Mouse (Mus musculus) midbrain, embryonic 10.5 days (tissue): ENCODE results near the gene Nrxn2. TPM values are rescaled to one million over a fixed set of nuclear protein-coding genes. Genes with fewer than 3 reads are reported as not detected.

ENCODE experiments used
- DNase-seq: peaks from one replicate; pipeline ENCODE4 v3.0.0-alpha.2; 2017; ENCODE audit warnings: low spot score
- H3K27ac ChIP-seq: fragments of 300-500 bp; sonication (generic); replicated peaks from 2 replicates; pipeline ENCODE4 v1.5.1; 2016; ENCODE audit warnings: mild to moderate bottlenecking
- H3K27me3 ChIP-seq: fragments of 300-500 bp; sonication (generic); 2 replicates; pipeline ENCODE4 v1.6.1; 2016; ENCODE audit warnings: low read depth, mild to moderate bottlenecking; ENCODE audit not compliant: poor library complexity, severe bottlenecking
- H3K36me3 ChIP-seq: fragments of 300-500 bp; sonication (generic); 2 replicates; pipeline ENCODE4 v1.6.1; 2016; ENCODE audit warnings: mild to moderate bottlenecking, moderate library complexity
- H3K4me1 ChIP-seq: fragments of 300-500 bp; sonication (generic); 2 replicates; pipeline ENCODE4 v1.6.1; 2016
- H3K4me3 ChIP-seq: fragments of 300-500 bp; sonication (generic); 2 replicates; pipeline ENCODE4 v1.5.1; 2016; ENCODE audit warnings: mild to moderate bottlenecking, moderate library complexity
- H3K9me3 ChIP-seq: fragments of 300-500 bp; sonication (generic); replicated peaks from 2 replicates; pipeline ENCODE4 v1.6.1; 2016; ENCODE audit warnings: mild to moderate bottlenecking
- WGBS: fragments of 180-500 bp; shearing (Covaris S2); methylation state at CpG from one replicate; pipeline ENCODE4 v1.1.7; 2016; 5-methylcytosine and 5-hydroxymethylcytosine counted together
- polyA plus RNA-seq: library from polyadenylated mRNA; unstranded; fragments of >200 nt; fragmentation: Nextera tagmentation; extraction: Ambion mirVana; gene quantifications from 2 replicates; pipeline ENCODE4 v1.2.1, GENCODE M21; 2016

Gene Nrxn2
- polyA plus RNA-seq, 1 experiment from 2014 or later = 5.1 TPM

DNA sequence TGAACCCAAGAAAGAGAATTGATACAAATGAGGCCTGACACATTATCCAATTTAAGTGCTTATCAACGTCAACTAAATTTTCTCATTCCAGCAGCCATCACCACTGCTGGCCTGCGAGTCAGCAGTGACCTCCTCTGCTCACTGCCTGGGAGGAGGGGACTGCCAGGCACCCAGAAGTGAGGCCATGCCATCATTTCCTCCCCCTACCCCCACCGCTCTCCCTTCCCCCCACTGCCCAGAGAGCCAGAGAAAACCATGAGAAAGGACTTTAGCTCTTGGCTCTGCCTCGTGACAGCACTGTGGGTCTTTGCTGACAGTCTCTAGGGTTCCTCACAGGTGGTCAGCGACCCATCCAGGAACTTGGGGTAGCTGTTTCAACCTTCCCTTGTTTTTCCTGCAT lies 56.6 kb downstream of the Nrxn2 start:
- no peak for DNase-seq
- WGBS = 49% methylated on average over 5 of the region's 5 CpGs
- peak overlapping the region; percentile 28; the same call in 1 of the 2 replicates for H3K27ac ChIP-seq
- no peaks in the 10 kb centered on the region for H3K27me3 ChIP-seq
- no peaks in the 10 kb centered on the region for H3K9me3 ChIP-seq
- H3K36me3 ChIP-seq = no peaks in the 10 kb centered on the region; the same call in 1 of the 2 replicates
- H3K4me1 ChIP-seq = peaks cover 26% of the 10 kb centered on the region
- H3K4me3 ChIP-seq = no peak overlapping the region

DNA sequence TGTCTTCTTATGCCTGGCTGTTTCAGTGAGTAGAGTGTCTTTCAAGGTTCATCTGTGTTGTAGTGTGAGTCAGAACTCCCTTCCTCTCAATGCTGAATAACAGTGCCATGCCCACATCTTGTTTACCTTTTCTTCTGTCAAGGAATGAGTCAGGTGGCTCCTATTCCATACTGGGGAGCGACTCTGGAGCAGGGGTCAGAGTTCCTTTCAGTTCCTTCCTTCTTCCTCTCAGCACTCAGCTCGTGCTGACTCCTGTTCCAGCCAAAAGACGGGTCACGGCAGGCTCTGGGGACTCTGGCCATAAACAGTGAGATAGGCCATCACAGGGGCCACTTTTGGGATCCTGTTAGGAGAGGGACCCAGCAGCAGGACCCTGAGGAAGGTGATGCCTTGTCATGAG lies 58.5 kb downstream of the Nrxn2 start:
- Histone ChIP-seq H3K27me3 (no peaks in the 10 kb centered on the region), H3K4me1 (peaks cover 26% of the 10 kb centered on the region), H3K9me3 (no peaks in the 10 kb centered on the region), H3K4me3 (no peak overlapping the region), H3K27ac (no peak overlapping the region), H3K36me3 (no peaks in the 10 kb centered on the region; the same call in 1 of the 2 replicates)
- DNase-seq = no peak
- 73% methylated on average over 4 of the region's 4 CpGs for WGBS

DNA sequence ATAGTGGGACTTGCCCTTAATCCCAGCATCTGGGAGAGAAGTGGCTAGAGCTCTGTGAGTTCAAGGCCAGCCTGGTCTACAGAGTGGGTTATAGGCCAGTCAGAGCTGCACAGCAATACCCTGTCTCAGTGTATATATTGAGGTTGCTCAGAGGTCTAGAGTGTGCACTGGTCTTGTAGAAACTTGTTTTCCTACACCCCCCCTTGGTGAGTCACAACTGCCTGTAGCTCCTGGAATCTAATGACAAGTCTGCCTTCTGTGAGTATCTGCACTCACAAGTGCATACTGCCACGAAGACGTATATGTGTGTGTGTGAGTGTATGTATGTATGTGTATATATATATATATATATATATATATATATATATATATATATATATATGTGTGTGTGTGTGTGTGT lies 60.0 kb downstream of the Nrxn2 start:
- 93% methylated on average over 2 of the region's 2 CpGs for WGBS
- Histone ChIP-seq H3K36me3 (no peaks in the 10 kb centered on the region), H3K9me3 (no peaks in the 10 kb centered on the region), H3K27ac (no peak overlapping the region), H3K4me1 (peaks cover 27% of the 10 kb centered on the region), H3K27me3 (peaks cover 7% of the 10 kb centered on the region; the same call in 1 of the 2 replicates), H3K4me3 (no peak overlapping the region)
- DNase-seq = no peak

DNA sequence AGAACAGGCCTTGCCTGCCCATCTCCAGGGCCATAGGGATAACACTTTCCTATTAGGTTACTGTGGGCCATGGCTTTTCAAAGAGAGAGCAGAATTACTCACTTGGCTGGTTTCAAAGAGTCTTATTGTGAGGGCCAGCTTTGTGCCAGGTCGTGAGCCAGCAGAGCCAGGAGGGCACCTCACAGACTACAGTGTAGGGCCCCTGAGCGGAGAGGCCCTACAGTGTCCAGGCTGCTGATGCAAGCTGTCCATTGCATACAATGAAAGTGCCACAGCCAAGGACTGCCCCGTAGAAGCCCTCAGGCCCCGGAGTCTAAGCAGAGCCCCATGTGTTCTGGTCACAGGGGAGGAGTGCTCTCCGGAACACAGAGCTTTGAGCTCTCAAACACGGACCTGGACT lies 64.4 kb downstream of the Nrxn2 start:
- peaks cover 15% of the 10 kb centered on the region for H3K27me3 ChIP-seq
- H3K4me3 ChIP-seq = no peak overlapping the region
- no peaks in the 10 kb centered on the region for H3K36me3 ChIP-seq
- no peaks in the 10 kb centered on the region for H3K9me3 ChIP-seq
- 83% methylated on average over 6 of the region's 6 CpGs for WGBS
- DNase-seq = no peak
- peaks cover 20% of the 10 kb centered on the region for H3K4me1 ChIP-seq
- no peak overlapping the region for H3K27ac ChIP-seq

DNA sequence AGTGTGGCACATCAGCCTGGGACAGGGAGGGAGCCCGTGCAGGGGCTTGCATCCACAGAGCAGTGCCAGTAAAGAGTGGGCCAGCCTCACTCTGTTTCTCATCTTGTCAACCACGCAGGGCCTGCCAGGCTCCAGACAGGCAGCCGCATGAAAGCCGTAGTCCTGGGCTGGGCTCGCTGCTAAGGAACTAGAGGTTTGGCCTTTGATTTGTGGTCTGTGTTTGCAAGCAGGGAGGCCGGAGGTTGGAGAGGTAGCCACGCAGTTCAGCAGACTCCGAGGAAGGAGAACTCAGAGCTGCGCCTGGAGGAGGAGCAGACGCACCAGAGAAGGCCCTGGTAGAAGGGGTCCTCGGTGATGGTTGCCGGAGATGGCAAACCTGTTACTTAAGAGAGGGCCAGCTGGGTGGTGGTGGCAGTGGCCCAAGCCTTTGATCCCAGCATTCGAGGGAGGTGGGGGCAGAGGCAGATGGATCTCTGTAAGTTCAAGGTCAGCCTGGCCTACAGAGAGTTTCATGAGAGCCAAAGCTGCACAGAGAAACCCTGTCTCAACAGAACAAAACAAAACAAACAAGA lies 66.6 kb downstream of the Nrxn2 start:
- H3K9me3 ChIP-seq = no peaks in the 10 kb centered on the region
- WGBS = 87% methylated on average over 13 of the region's 13 CpGs
- H3K27ac ChIP-seq = no peak overlapping the region
- no peak for DNase-seq
- H3K4me1 ChIP-seq = peaks cover 20% of the 10 kb centered on the region
- peaks cover 34% of the 10 kb centered on the region for H3K27me3 ChIP-seq
- no peak overlapping the region for H3K4me3 ChIP-seq
- H3K36me3 ChIP-seq = no peaks in the 10 kb centered on the region

DNA sequence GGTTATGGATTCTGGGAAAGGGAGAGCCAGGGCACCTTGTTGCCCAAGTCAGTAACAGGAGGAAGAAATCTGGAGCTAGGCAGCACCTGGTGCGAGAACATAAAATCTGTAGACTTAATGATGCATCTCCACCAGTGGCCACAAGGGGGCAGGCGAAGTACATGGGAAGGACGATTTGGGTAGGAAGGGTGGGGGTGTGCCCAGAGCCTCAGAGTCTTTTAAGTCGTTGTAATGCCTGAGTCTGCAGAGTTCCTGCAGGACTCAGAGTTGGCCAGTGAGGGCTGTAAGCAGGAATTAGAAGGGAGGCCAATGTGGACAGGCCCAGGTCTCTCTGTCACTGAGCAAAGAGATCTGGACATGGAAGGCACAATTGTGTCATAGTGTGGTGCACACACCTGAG lies 70.5 kb downstream of the Nrxn2 start:
- no peaks in the 10 kb centered on the region for H3K9me3 ChIP-seq
- DNase-seq = peak; percentile 83
- peaks cover 33% of the 10 kb centered on the region for H3K4me1 ChIP-seq
- no peaks in the 10 kb centered on the region for H3K36me3 ChIP-seq
- H3K27me3 ChIP-seq = peaks cover 66% of the 10 kb centered on the region
- WGBS = 0% methylated on average over 4 of the region's 4 CpGs
- H3K27ac ChIP-seq = no peak overlapping the region
- H3K4me3 ChIP-seq = no peak overlapping the region

DNA sequence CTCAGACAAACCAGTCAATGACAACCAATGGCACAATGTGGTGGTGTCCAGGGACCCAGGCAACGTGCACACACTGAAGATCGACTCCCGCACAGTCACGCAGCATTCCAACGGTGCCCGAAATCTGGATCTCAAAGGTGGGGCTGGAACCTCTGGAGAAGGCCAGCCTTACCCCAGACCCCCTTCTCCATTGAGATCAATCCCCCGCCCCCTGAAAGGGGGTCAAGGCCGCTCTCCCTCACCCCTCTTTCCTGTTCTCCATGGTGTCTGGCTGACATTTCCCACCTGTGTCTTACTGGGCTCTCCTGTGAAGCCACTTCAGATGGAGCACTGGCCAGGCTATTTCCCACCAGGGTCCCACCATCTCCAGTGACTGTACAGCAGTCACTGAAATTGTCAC lies 73.0 kb downstream of the Nrxn2 start:
- H3K9me3 ChIP-seq = no peaks in the 10 kb centered on the region
- H3K27me3 ChIP-seq = peaks cover 91% of the 10 kb centered on the region
- no peak overlapping the region for H3K4me3 ChIP-seq
- no peak for DNase-seq
- H3K4me1 ChIP-seq = peaks cover 56% of the 10 kb centered on the region
- 84% methylated on average over 8 of the region's 8 CpGs for WGBS
- H3K27ac ChIP-seq = no peak overlapping the region
- H3K36me3 ChIP-seq = no peaks in the 10 kb centered on the region

DNA sequence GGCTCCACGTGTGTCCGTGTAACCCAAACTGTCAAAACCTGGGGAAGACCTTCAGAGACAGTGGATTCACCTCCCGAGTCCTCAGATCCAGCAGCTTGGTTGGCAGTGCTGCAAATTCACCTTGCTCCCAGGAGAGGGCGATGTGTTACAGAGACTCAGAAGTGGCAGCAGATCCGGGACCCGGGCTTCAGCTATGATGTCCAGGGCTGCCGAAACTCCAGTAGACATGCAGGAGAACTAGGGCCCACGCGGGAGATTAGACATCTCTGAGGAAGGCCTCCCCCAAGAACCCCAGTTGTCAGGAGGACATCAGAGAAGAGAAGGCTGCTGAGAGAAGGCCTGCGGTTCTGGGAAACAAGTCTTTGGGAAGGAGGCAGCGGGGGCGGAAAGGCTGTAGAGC lies 73.6 kb downstream of the Nrxn2 start:
- 22% methylated on average over 12 of the region's 12 CpGs for WGBS
- DNase-seq = peak; percentile 76

DNA sequence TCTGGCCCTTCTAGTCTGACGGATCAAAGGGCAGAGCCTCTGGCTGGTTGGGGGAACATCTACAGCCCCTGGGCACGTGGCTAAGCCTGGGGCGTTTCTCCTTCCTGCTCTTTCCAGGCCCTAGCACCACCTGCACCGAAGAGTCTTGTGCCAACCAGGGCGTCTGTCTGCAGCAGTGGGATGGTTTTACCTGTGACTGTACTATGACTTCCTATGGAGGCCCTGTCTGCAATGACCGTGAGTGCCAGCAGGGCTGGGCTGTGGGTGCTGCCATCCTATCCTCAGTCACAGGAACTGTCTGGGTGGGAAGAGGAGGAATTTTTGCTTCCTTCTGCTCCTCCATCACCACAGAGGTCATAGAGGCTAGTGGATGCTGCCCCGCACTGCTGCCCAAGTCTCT lies 74.7 kb downstream of the Nrxn2 start:
- Histone ChIP-seq H3K36me3 (no peaks in the 10 kb centered on the region), H3K27ac (no peak overlapping the region), H3K4me1 (peaks cover 65% of the 10 kb centered on the region), H3K9me3 (no peaks in the 10 kb centered on the region), H3K4me3 (no peak overlapping the region), H3K27me3 (peaks cover 97% of the 10 kb centered on the region)
- no peak for DNase-seq
- WGBS = 78% methylated on average over 7 of the region's 7 CpGs

More for the DNA sequence above, 73.6 kb downstream of the Nrxn2 start:
- H3K4me1 ChIP-seq = peaks cover 58% of the 10 kb centered on the region
- H3K36me3 ChIP-seq = no peaks in the 10 kb centered on the region
- H3K27me3 ChIP-seq = peaks cover 95% of the 10 kb centered on the region
- H3K4me3 ChIP-seq = no peak overlapping the region
- H3K27ac ChIP-seq = peak overlapping the region; percentile 7
- H3K9me3 ChIP-seq = no peaks in the 10 kb centered on the region

DNA sequence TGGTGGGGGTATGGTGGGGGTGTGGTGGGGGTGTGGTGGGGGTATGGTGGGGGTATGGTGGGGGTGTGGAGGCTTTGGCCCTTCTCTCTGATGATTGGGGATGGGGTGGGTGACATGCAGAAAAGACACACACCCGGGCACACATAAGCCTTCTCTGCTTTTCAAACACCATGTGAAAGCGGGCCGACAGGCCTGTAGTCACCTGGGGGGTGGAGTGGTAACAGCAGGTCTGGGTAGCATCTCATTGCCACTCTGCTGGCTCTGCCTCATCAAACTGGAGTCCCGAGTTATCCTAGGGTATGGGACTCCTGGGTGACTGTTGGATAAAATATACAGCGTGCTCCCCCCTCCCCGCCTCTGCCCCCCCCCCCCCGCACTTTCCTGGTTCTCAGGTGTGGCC lies 75.5 kb downstream of the Nrxn2 start:
- no peak for DNase-seq
- H3K27me3 ChIP-seq = peaks cover 99% of the 10 kb centered on the region
- 83% methylated on average over 5 of the region's 7 CpGs for WGBS

DNA sequence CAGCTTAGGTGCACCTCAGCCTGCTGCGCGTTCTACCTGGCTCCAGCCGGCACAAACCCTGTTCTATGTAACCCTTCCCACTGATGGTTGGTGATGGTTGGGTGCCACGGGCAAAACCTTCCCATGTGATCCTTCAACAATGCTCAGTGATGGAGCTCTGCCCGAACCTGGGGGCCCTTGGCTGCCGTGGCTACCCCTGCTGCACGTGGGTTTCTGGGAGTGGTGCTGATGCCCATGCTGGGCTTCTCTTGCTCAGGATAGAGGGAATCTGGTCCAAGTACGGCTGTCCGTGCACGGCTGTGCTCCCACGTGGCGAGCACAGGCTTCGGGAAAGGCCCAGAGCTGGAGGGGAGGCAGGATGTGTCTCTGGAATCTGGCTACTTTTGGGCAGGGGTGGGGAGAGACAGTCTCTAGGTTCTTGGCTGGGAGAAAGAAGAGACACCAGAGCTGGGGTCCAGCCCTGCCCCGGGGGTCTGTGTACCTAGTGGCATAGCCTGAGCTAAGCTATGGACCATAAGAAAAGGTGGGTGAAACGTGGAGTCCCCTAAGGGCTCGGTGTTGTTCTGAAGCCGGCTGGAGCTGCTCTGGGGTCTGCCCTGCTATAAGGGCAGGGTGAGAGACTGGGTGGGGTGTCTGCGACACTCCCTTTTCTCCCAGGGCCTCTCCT lies 76.1 kb downstream of the Nrxn2 start:
- 74% methylated on average over 18 of the region's 18 CpGs for WGBS
- DNase-seq = no peak
- Histone ChIP-seq H3K27me3 (peaks cover 99% of the 10 kb centered on the region), H3K27ac (peak overlapping the region; percentile 57), H3K9me3 (no peaks in the 10 kb centered on the region), H3K4me1 (peaks cover 74% of the 10 kb centered on the region), H3K4me3 (no peak overlapping the region), H3K36me3 (no peaks in the 10 kb centered on the region)

More for the DNA sequence above, 75.5 kb downstream of the Nrxn2 start:
- H3K36me3 ChIP-seq = no peaks in the 10 kb centered on the region
- peaks cover 73% of the 10 kb centered on the region for H3K4me1 ChIP-seq
- no peak overlapping the region for H3K4me3 ChIP-seq
- H3K9me3 ChIP-seq = no peaks in the 10 kb centered on the region
- H3K27ac ChIP-seq = no peak overlapping the region

DNA sequence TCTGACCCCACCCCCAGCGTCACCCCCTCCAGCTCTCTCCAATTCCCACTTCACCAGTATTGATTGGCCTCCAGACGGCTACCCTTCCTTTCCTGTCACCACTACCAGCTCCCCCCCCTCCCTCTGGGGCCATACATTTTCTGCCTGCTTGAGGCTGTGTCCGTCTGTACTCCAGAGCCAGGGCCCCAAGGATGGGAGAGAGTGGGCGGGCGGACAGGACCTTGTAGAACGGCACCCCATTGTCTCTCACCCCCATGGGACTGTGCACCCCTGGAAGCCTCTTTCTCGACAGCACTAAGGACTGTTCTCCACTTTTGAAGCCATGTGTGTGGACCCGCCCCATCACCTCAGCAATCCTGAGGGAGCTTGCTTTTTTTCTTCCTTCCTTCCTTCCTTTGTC lies 77.2 kb downstream of the Nrxn2 start:
- H3K27me3 ChIP-seq = peaks cover 99% of the 10 kb centered on the region
- peak overlapping the region; percentile 57; the same call in 1 of the 2 replicates for H3K27ac ChIP-seq
- H3K4me3 ChIP-seq = no peak overlapping the region
- no peak for DNase-seq
- peaks cover 85% of the 10 kb centered on the region for H3K4me1 ChIP-seq
- no peaks in the 10 kb centered on the region for H3K9me3 ChIP-seq
- WGBS = 26% methylated on average over 8 of the region's 8 CpGs
- no peaks in the 10 kb centered on the region for H3K36me3 ChIP-seq

DNA sequence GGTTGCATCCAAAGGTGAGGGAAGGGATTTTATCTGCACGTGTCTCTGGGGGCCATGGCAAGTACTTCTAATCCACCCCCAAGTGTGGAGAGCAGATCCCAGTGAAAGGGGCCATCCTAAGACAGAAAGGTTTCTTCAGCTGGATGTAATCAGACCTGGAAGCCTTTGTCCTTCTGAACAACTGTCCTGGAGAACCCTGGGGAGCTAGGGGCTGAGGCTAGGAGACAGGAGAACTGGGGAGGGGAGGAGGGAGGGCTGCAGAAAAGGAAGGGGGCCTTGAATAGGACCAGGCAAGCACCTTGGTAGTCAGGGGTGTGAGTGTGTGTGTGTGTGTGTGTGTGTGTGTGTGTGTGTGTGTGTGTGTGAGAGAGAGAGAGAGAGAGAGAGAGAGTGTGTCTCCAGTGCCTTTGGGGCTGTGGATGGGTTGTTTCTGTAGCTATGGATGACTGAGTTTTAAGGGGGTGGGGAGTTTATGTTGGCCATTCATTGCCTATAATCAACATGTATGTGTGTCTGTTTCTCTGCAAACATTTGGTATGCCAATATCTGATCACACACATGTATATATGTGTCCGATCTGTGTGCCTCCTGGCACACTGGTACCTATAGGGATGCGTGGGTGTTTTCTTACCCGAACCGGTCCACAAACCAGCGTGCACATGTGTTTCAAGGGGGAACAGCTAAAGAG lies 78.1 kb downstream of the Nrxn2 start:
- no peaks in the 10 kb centered on the region for H3K9me3 ChIP-seq
- no peak for DNase-seq
- H3K27ac ChIP-seq = peak overlapping the region; percentile 88
- peaks cover 99% of the 10 kb centered on the region for H3K27me3 ChIP-seq
- 6% methylated on average over 6 of the region's 6 CpGs for WGBS
- peaks cover 93% of the 10 kb centered on the region for H3K4me1 ChIP-seq
- peak overlapping the region; percentile 67 for H3K4me3 ChIP-seq
- H3K36me3 ChIP-seq = no peaks in the 10 kb centered on the region
